Mouse (Mus musculus) spleen, adult 12 weeks (tissue): ENCODE data around the gene Rpl28.

Experiments
- DNase-seq: peaks from one replicate; pipeline ENCODE4 v3.0.0; 2022; ENCODE audit warnings: low spot score

Gene Rpl28

GRCm38 (mm10) chr7:4835631-4836327, 43.1 kb downstream of the Rpl28 start:
- no peak for DNase-seq

- DNase-seq = peak; percentile 25
Observed at GRCm38 (mm10) chr7:4836351-4836792, 43.7 kb downstream of the Rpl28 start.

GRCm38 (mm10) chr7:4837639-4838038, 45.0 kb downstream of the Rpl28 start:
- DNase-seq = no peak

GRCm38 (mm10) chr7:4842077-4842476, 49.4 kb downstream of the Rpl28 start:
- DNase-seq = no peak

- DNase-seq = no peak
Observed at GRCm38 (mm10) chr7:4842634-4843131, 50.0 kb downstream of the Rpl28 start.

GRCm38 (mm10) chr7:4843604-4844244, 51.0 kb downstream of the Rpl28 start:
- DNase-seq = no peak

- no peak for DNase-seq
Observed at GRCm38 (mm10) chr7:4844245-4844916, 51.7 kb downstream of the Rpl28 start, which contains the start of gene Shisa7. Gene Shisa7, minus strand, starts transcription at chr7:4844696.
